Mouse (Mus musculus): ENCODE measurements at regions not wholly inside any gene's neighbourhood (a gene's known extent, or its start where the extent isn't known, plus 50 kb on each side); places are given as distances from the start of the nearest gene placed in this dataset.
A peak's percentile ranks its signal among the peaks of the same experiment; 100 is the strongest.

DNA sequence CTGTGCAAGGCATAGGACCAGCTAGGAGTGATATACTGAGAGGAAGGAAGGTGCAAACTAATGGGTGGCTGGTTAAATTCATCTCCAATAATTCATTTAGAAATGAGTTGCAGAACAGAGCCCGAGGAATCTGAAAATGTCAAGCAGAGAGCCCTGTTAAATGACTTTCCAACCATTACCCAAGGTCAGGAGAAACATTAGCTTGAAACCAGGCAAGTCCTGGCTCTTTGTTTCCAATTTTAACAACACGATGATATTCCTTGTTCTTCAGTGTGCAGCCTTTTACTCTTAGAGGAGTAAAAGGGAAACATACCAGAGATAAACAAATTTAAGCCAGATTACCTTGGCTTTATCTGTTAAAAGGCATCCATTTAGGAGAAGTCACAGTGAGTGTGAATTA lies 2318.4 kb downstream of the Poteg start:
- DNase-seq (ENCODE audit: low spot score) (no peak), ATAC-seq (replicated peaks; ENCODE audit: low FRiP score) (no peak)
- Histone ChIP-seq H3K9ac (ENCODE audit: low read length) (no peak overlapping the region), H3K4me3 (ENCODE audit: low read depth, low read length) (no peak overlapping the region), H3K9me3 (ENCODE audit: control insufficient read depth, low read length) (no peaks in the 10 kb centered on the region), H3K36me3 (ENCODE audit: control insufficient read depth, insufficient read depth, low read length) (no peaks in the 10 kb centered on the region), H3K27me3 (ENCODE audit: control insufficient read depth, insufficient read depth, low read length) (no peaks in the 10 kb centered on the region), H3K27ac (ENCODE audit: low read depth, low read length) (no peak overlapping the region), H3K4me2 (ENCODE audit: low read depth, low read length, severe bottlenecking) (no peak overlapping the region), H3K4me1 (replicated peaks; ENCODE audit: control insufficient read depth, insufficient read depth, low read length) (no peaks in the 10 kb centered on the region)
- WGBS: 80% methylated on average over 2 of the region's 2 CpGs

DNA sequence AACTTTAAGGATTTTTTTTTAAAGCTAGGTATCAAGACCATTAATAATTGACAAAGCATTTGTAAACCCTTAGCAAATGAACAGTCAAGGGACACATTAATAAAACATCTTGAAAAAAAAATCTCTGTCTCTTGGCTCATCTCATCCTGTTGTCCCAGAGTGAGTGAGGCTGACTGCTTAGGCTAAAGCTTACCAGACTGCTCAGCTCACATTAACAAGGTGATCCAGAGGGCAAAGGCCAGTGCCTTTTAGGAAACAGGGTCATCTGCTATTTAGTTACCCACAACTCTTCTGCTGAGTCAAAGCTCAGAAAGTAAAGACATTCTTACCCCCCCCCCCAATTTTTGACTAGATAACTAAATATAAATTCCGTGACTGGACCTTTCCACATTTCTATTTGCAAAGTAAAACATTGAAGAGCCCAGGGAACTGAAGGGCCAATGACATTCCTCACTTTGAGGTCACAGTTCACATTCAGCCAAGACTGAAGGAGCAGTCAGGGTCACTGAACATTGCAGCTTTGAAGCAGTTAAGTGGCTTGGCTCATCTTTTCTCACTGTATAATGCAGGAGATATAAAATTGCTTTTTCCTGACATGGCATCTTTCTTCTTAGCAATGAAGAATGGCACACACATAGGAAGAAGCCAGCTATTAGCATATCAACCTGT lies 2318.9 kb downstream of the Poteg start:
- H3K27ac ChIP-seq (ENCODE audit: low read depth, low read length): no peak overlapping the region
- no peak for DNase-seq (ENCODE audit: low spot score)
- no peak overlapping the region for H3K4me3 ChIP-seq (ENCODE audit: low read depth, low read length)
- H3K36me3 ChIP-seq (ENCODE audit: control insufficient read depth, insufficient read depth, low read length): no peaks in the 10 kb centered on the region
- H3K9me3 ChIP-seq (ENCODE audit: control insufficient read depth, low read length): no peaks in the 10 kb centered on the region
- H3K27me3 ChIP-seq (ENCODE audit: control insufficient read depth, insufficient read depth, low read length): no peaks in the 10 kb centered on the region
- no peak overlapping the region for H3K4me2 ChIP-seq (ENCODE audit: low read depth, low read length, severe bottlenecking)
- no peak overlapping the region for H3K9ac ChIP-seq (ENCODE audit: low read length)
- WGBS: 85% methylated on average over 1 of the region's 1 CpGs
- no peak for ATAC-seq (replicated peaks; ENCODE audit: low FRiP score)
- H3K4me1 ChIP-seq (replicated peaks; ENCODE audit: control insufficient read depth, insufficient read depth, low read length): no peaks in the 10 kb centered on the region

DNA sequence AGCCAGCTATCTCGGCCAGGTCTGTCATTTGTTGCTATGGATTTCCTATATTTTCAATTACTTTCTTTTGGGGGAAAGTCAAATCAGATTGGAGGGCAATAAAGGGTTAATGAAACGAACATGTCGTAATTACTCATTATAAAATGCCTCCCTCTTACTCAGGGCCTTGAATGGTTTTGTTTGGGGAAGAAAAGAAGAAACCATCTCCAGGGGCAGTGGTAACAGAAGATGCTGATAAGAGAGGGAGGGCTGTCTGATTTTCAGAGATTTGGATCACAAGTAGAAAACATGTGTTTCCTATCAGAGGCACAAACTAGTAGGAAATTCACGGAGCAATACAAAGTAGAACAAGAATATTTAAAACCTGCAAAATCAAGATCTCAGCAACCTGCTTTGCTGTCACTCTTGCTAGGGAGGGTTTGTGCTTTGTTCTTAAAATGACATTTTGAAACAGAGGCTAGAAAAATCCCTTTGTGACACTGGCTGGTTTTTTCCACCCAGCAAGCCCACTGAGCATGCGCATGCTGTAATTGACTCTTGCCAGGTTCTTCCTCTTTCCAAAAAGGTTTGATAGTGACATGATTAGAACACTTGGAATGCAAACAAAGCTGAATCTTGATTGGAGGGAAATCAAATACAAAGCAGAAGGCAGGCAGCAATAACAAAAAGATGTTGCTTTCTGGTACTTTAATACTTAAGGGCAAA lies 2329.8 kb downstream of the Poteg start:
- no peaks in the 10 kb centered on the region for H3K4me1 ChIP-seq (replicated peaks; ENCODE audit: control insufficient read depth, insufficient read depth, low read length)
- DNase-seq (ENCODE audit: low spot score) (no peak), ATAC-seq (replicated peaks; ENCODE audit: low FRiP score) (no peak)
- H3K36me3 ChIP-seq (ENCODE audit: control insufficient read depth, insufficient read depth, low read length): no peaks in the 10 kb centered on the region
- 73% methylated on average over 5 of the region's 5 CpGs for WGBS
- H3K4me3 ChIP-seq (ENCODE audit: low read depth, low read length): no peak overlapping the region
- H3K9ac ChIP-seq (ENCODE audit: low read length): no peak overlapping the region
- H3K9me3 ChIP-seq (ENCODE audit: control insufficient read depth, low read length): no peaks in the 10 kb centered on the region
- H3K4me2 ChIP-seq (ENCODE audit: low read depth, low read length, severe bottlenecking): no peak overlapping the region
- no peaks in the 10 kb centered on the region for H3K27me3 ChIP-seq (ENCODE audit: control insufficient read depth, insufficient read depth, low read length)
- no peak overlapping the region for H3K27ac ChIP-seq (ENCODE audit: low read depth, low read length)

DNA sequence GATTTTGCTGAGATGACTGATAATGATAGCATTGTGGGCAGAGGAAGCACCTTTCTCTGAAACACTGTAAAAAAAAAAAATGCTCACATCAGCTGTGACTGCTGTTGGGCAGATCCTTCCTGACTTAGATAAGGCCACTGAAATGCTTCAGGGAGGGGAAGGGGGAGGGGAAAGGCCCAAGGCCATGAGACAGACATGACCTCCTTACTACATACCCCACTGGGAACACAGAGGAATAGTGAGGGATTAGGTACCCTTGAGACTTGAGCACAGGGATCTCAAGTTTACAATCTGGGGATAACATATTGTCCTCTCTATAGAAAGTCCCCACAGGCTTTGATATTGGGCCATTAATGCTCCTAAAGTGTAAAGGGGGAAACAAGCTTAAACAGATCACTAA lies 2341.7 kb downstream of the Poteg start:
- H3K4me2 ChIP-seq (ENCODE audit: low read depth, low read length, severe bottlenecking): no peak overlapping the region
- H3K27ac ChIP-seq (ENCODE audit: low read depth, low read length): no peak overlapping the region
- no peaks in the 10 kb centered on the region for H3K9me3 ChIP-seq (ENCODE audit: control insufficient read depth, low read length)
- no peak overlapping the region for H3K4me3 ChIP-seq (ENCODE audit: low read depth, low read length)
- no peaks in the 10 kb centered on the region for H3K27me3 ChIP-seq (ENCODE audit: control insufficient read depth, insufficient read depth, low read length)
- H3K36me3 ChIP-seq (ENCODE audit: control insufficient read depth, insufficient read depth, low read length): no peaks in the 10 kb centered on the region
- DNase-seq (ENCODE audit: low spot score) (no peak), ATAC-seq (replicated peaks; ENCODE audit: low FRiP score) (no peak)
- H3K9ac ChIP-seq (ENCODE audit: low read length): no peak overlapping the region
- no peaks in the 10 kb centered on the region for H3K4me1 ChIP-seq (replicated peaks; ENCODE audit: control insufficient read depth, insufficient read depth, low read length)

DNA sequence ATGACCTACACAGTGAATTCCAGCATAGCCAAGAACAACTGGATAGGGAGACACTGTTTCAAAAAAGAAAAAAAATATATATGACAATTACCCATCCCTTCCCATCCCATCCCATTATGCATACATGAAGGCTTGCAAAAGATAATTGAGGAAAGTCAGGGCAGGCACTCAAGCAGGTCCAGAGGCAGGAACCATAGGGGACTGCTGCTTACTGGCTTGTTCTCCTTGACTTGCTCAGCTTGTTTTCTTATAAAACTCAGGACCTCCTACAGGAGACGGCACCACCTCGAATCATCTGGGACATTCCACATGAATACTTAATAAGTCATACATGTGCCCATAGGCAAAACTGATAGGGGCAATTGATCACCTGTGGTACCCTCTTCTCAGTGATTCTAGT lies 2342.6 kb downstream of the Poteg start:
- 83% methylated on average over 2 of the region's 2 CpGs for WGBS
- Histone ChIP-seq H3K4me1 (replicated peaks; ENCODE audit: control insufficient read depth, insufficient read depth, low read length) (no peaks in the 10 kb centered on the region), H3K4me2 (ENCODE audit: low read depth, low read length, severe bottlenecking) (no peak overlapping the region), H3K4me3 (ENCODE audit: low read depth, low read length) (no peak overlapping the region), H3K9me3 (ENCODE audit: control insufficient read depth, low read length) (no peaks in the 10 kb centered on the region), H3K9ac (ENCODE audit: low read length) (no peak overlapping the region), H3K27me3 (ENCODE audit: control insufficient read depth, insufficient read depth, low read length) (no peaks in the 10 kb centered on the region), H3K27ac (ENCODE audit: low read depth, low read length) (no peak overlapping the region), H3K36me3 (ENCODE audit: control insufficient read depth, insufficient read depth, low read length) (no peaks in the 10 kb centered on the region)
- no peak for DNase-seq (ENCODE audit: low spot score)
- peak; percentile 42; the same call in 1 of the 2 replicates for ATAC-seq (replicated peaks; ENCODE audit: low FRiP score)

DNA sequence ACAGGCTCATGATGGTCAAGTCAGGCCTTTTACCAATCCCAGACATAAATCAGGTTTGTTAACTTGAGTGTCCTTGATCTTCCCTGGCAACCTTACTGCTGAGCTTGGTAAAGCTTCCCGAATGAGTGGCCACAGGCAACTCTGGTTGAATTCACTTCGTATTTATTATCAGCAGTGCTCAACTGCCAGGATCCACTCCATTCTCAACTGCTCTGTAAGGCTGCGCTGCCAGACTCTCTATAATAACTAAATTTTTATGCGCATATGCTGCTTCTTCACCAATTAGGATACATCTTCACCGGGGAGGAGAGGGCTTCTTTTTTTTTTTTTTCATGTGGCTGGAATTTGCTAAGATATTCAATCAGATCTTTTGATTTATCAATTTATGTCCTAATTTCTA lies 2359.8 kb downstream of the Poteg start:
- Histone ChIP-seq H3K27ac (ENCODE audit: low read depth, low read length) (no peak overlapping the region), H3K36me3 (ENCODE audit: control insufficient read depth, insufficient read depth, low read length) (no peaks in the 10 kb centered on the region), H3K4me2 (ENCODE audit: low read depth, low read length, severe bottlenecking) (no peak overlapping the region), H3K27me3 (ENCODE audit: control insufficient read depth, insufficient read depth, low read length) (no peaks in the 10 kb centered on the region), H3K9me3 (ENCODE audit: control insufficient read depth, low read length) (no peaks in the 10 kb centered on the region), H3K9ac (ENCODE audit: low read length) (no peak overlapping the region), H3K4me3 (ENCODE audit: low read depth, low read length) (no peak overlapping the region), H3K4me1 (replicated peaks; ENCODE audit: control insufficient read depth, insufficient read depth, low read length) (no peaks in the 10 kb centered on the region)
- no peak for DNase-seq (ENCODE audit: low spot score)
- no peak for ATAC-seq (replicated peaks; ENCODE audit: low FRiP score)
- 83% methylated on average over 5 of the region's 5 CpGs for WGBS

DNA sequence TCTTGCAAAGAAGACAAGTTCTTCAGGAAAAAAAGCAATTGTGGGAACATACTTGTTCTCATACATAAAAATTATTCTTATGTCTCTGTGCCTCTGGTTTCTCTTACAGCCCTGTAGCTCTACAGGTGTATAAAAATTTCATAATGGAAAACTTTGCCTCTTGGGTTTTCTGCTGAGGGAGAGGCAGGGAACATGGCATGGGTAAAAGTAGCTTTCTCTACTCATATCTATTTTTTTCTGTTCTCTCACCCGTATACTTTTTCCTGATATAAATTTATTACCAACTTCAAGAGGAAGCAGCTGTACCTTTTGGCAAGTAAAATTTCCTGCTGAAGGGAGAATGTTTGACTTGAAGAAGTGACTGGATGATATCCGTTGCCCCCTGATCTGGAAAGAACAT lies 2388.6 kb downstream of the Poteg start:
- 88% methylated on average over 2 of the region's 2 CpGs for WGBS
- no peaks in the 10 kb centered on the region for H3K4me1 ChIP-seq (replicated peaks; ENCODE audit: control insufficient read depth, insufficient read depth, low read length)
- DNase-seq (ENCODE audit: low spot score) (no peak), ATAC-seq (replicated peaks; ENCODE audit: low FRiP score) (no peak)
- no peaks in the 10 kb centered on the region for H3K9me3 ChIP-seq (ENCODE audit: control insufficient read depth, low read length)
- H3K4me3 ChIP-seq (ENCODE audit: low read depth, low read length): no peak overlapping the region
- H3K27me3 ChIP-seq (ENCODE audit: control insufficient read depth, insufficient read depth, low read length): no peaks in the 10 kb centered on the region
- no peak overlapping the region for H3K4me2 ChIP-seq (ENCODE audit: low read depth, low read length, severe bottlenecking)
- no peak overlapping the region for H3K27ac ChIP-seq (ENCODE audit: low read depth, low read length)
- no peaks in the 10 kb centered on the region for H3K36me3 ChIP-seq (ENCODE audit: control insufficient read depth, insufficient read depth, low read length)
- H3K9ac ChIP-seq (ENCODE audit: low read length): no peak overlapping the region

Measured in forebrain, embryonic 11.5 days (tissue).